Mouse (Mus musculus) cortical plate, adult 2 months (tissue): ENCODE data around the gene Gin1.

Experiments used
- CTCF ChIP-seq: fragments of 200-500 bp; IDR thresholded peaks from 2 replicates; pipeline ENCODE4 v1.5.1; 2011; ENCODE audit warnings: mild to moderate bottlenecking, control low read depth, low read length; ENCODE audit not compliant: insufficient read depth; ENCODE audit errors: extremely low read depth
- POLR2A ChIP-seq: fragments of 200-500 bp; IDR thresholded peaks from 2 replicates; pipeline ENCODE4 v1.6.1; 2011; ENCODE audit warnings: mild to moderate bottlenecking, low read length, control low read depth; ENCODE audit not compliant: insufficient read depth; ENCODE audit errors: extremely low read depth

DNA sequence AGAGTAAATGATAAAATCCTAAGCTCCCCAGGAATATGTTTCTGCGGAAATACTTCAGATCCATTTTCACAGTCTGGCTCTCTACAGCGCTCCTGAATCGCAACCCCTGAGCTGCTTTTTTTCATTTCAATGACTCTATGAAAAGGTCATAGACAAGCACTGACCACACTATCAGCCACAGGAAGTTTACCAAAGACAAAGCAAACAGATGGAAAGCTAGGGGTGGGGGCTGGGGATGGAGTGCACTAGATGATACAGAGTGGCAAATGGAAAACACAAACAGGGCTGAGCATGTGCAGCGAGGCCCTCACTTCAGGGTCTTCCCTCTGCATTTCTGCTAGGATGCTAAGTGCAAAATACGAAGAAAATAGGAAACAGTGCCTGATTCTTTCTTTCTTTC is 52.2 kb downstream of the Gin1 start:
- TF ChIP-seq CTCF: no peak
- TF ChIP-seq POLR2A: no peak
